Mouse (Mus musculus) macrophage (primary cell): ENCODE results near the gene Rras2. TPM values are rescaled to one million over a fixed set of nuclear protein-coding genes. Genes with fewer than 3 reads are reported as not detected.

Experiments used
- H3K27ac ChIP-seq: fragments of 350-480 bp; formaldehyde crosslinking; 2 replicates; pipeline ENCODE4 v1.9.0; 2021
- H3K36me3 ChIP-seq: fragments of 350-480 bp; formaldehyde crosslinking; 2 replicates; pipeline ENCODE4 v1.9.0; 2021; ENCODE audit errors: inconsistent target
- H3K4me3 ChIP-seq: fragments of 350-480 bp; formaldehyde crosslinking; 2 replicates; pipeline ENCODE4 v1.9.0; 2021; ENCODE audit errors: inconsistent target
- H3K79me2 ChIP-seq: fragments of 350-480 bp; formaldehyde crosslinking; 2 replicates; pipeline ENCODE4 v1.9.0; 2021; ENCODE audit errors: inconsistent target
- WGBS: methylation state at CpG from one replicate; pipeline ENCODE4 v1.1.7; 2026; ENCODE audit warnings: inconsistent platforms; ENCODE audit not compliant: missing documents; 5-methylcytosine and 5-hydroxymethylcytosine counted together
- polyA plus RNA-seq: library from polyadenylated mRNA; stranded (reverse); fragments of 250-400 nt; gene quantifications from 3 replicates; pipeline ENCODE4 v1.2.4, GENCODE M21; 2018; ENCODE audit warnings: inconsistent platforms

The Rras2 gene
- polyA plus RNA-seq, 1 experiment from 2014 or later, result 4.8 TPM

DNA sequence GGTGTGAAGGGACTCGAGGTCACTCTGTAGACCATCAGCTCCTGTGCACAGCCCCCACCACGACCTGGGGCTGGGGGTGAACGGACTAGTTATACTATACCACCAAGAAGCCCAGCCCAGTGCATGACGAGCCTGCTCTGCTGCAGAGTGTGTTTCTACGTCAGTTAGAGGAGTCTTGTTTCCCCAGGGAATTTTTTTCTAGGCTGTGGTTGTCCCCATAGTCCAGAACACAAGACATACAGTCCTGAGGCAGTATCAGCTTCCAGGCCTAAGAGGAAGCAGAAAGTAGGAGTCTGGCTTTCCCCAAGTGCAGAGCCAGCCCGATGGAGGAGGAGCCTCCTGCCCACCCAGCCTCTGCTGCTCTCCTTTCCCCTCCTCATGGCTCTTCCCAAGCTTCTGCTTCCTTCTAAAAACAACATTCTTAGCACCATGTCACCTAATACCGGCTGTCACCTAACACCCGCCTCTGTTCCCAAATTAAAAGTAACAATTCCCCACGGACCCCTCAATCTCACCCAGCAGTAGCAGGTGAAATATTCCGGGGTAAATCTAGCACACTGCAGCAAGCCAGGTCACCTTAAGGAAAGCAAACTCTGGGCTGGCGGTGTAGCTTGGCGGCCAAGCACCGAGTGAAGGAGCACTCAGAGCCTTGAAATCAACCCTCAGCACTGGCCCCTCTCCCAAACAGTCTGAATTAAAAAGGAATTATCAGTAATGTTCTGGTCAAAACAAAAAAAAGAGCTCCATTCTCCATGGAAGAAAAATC, 45.5 kb downstream of the Rras2 start:
- no peaks in the 10 kb centered on the region for H3K36me3 ChIP-seq
- no peaks in the 10 kb centered on the region for H3K79me2 ChIP-seq
- 81% methylated on average over 13 of the region's 13 CpGs for WGBS
- H3K27ac ChIP-seq, result no peak overlapping the region
- H3K4me3 ChIP-seq, result no peak overlapping the region

DNA sequence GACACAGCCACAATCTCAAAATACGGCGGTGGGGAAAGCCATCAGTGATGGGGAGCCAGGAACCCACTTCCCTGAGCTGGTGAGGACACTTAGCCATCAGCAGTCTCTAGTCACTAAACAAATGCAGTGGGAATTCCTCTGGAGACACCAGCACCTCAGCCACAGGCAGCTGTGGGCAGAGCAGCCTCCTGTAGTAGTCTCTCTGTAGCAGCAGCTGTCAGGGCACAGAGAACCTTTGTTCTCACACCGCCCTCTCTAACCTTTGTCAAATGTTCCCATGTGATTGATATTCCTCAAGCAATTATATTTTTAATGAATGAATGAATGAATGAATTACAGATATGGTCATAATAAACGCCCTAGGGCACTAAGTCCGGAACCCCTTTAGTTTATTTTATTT, 46.2 kb downstream of the Rras2 start:
- Histone ChIP-seq H3K36me3 (no peaks in the 10 kb centered on the region), H3K79me2 (no peaks in the 10 kb centered on the region), H3K4me3 (no peak overlapping the region), H3K27ac (no peak overlapping the region)
- 93% methylated on average over 5 of the region's 5 CpGs for WGBS

DNA sequence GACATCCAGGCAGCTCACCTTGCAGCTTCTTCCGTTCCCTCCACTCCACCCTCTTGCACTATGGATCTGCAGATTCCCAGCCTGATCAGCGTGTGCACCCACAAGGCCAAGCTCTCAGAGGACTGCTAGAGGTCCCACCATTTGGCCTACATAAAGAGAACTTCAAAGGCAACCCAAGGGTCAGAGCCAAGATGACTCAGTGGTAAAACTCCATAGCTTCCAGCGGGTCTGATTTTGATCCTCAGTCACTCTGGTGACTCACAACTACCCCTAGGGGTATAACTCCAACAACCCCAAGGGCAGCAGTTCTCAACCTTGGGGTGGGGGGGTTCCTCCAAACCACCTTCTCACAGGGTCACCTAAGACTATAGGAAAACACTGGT, 47.1 kb downstream of the Rras2 start:
- WGBS, result 95% methylated on average over 3 of the region's 3 CpGs
- H3K36me3 ChIP-seq, result no peaks in the 10 kb centered on the region
- H3K79me2 ChIP-seq, result no peaks in the 10 kb centered on the region
- H3K27ac ChIP-seq, result no peak overlapping the region
- H3K4me3 ChIP-seq, result no peak overlapping the region

DNA sequence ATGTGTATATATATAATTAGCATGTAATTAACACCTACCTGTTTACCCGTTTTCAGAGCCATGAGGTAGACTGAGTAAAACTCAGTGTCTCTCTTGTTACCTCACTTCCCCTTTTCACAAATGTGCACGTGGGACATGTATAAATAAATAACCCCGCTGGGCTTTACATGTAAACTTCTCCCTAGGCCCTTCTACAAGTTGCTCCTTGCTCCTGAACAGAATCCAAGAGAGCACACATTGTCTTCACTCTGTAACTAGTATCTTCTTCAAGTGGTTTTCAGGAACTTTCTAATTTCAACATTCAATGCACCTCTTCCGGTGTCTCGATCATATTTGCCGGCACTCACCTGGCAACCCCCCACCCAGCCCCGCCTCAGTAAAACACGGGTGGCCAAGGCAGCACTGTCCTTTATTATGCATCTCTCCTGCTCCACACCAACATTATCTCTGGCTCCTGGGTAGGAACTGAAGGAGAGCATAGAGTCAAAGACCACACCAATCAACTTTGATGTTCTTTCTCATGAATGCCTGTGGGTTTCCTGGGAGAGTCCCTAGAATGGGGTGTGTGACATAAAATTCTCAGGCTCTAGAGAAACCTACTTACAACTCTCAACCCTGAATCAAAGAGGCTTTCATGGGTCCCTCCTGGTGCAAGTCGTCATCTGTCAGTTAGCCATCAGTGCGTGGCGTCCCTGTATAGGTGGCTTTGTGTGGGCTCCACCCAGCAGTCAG, 47.7 kb downstream of the Rras2 start:
- WGBS, result 53% methylated on average over 11 of the region's 11 CpGs
- H3K79me2 ChIP-seq, result no peaks in the 10 kb centered on the region
- no peak overlapping the region for H3K27ac ChIP-seq
- no peaks in the 10 kb centered on the region for H3K36me3 ChIP-seq
- H3K4me3 ChIP-seq, result no peak overlapping the region

DNA sequence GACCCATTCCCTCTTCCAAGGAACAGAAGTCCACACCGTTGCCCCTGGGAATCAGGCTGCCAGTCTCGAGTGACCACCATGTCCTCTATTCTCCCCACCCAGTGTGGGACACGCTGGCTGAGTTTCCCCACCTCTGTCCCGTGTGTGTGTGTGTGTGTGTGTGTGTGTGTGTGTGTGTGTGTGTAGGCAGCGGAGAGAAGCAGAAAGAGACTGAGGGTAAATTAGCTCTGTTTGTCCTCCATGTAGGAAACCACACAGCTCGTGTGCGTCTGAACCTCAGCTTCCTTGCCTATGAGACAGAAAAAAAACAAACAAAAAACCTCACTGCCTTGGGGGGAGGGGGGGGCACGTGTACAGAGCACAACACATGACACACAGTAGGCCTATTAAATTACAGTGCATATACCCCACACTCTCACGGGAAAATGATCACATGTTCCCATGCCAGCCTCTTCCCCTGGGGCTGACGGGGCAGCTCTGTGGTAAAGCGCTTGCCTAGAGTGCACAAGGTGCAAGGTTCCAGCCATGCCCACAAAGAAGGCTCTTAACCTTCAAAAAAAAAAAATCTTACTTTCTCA, 48.5 kb downstream of the Rras2 start:
- Histone ChIP-seq H3K36me3 (no peaks in the 10 kb centered on the region), H3K4me3 (no peak overlapping the region), H3K27ac (no peak overlapping the region), H3K79me2 (no peaks in the 10 kb centered on the region)
- WGBS, result 47% methylated on average over 11 of the region's 11 CpGs

DNA sequence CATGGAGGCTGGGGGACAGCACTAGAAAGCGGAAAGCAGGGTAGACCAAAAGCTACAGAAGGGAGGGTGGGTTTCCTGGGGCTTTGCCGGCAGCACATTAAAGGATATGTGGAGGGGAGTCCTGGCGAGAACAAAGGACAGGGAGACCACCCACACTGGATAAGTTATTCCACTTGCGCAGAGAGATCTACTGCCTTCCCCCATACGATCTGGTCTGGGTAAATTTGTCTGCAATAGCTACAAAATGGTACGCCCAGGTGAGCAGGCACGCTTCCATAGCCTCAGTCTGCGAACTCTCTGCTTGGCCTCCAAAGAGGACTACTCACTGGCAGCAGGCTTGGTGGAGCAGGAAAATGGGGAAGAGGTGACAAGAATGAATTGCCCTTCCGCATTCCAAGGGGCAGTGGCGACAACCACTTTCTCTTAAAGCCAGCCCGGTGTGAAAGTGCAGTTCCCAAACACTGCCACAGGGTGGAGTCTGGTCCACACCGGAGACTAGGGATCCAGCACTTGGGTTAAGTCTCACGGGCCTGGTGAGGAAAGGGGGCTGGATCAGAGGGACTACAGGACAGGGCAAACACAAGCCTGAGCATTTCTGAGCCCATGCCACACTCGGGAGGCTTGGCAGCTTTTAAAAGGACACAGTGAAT, 50.9 kb downstream of the Rras2 start:
- no peaks in the 10 kb centered on the region for H3K36me3 ChIP-seq
- 24% methylated on average over 14 of the region's 14 CpGs for WGBS
- H3K79me2 ChIP-seq, result no peaks in the 10 kb centered on the region
- no peak overlapping the region for H3K4me3 ChIP-seq
- H3K27ac ChIP-seq, result no peak overlapping the region

DNA sequence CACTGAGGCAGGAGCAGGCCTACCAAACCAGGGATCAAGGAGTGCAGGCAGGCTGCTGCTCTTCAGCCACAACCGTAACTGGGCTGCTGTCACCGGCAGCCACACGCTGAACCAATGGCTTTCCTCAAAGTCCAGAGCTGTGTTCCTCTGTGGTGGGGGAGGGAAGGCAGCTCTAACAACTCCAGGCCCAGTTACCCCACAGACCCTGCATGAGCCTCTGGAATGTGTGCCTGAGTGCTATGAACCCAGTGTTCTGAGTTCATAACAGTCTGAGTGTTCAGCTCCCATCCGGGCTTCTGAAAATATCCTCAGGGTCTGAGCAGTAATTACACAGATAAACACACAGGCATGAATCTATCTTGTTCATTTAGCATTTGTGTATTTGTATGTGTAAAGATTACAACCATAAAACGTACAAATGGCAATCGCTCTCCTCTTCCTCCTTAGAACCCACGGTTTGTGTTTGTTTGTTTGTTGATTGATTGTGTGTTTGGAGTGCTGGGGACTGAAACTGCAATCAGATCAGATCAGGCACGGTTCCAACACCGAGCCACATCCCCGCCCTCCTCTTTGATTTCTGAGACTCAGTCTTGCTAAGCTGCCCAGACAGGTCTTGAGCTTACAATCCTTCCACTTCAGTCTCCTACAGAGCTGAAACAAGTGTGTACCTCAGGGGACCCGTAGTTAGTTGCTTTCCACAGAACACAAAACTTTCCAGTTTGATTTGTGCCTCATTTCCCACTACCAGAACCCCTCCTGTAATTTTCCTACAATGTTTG, 52.0 kb downstream of the Rras2 start:
- WGBS, result 89% methylated on average over 11 of the region's 11 CpGs
- Histone ChIP-seq H3K36me3 (no peaks in the 10 kb centered on the region), H3K27ac (no peak overlapping the region)

DNA sequence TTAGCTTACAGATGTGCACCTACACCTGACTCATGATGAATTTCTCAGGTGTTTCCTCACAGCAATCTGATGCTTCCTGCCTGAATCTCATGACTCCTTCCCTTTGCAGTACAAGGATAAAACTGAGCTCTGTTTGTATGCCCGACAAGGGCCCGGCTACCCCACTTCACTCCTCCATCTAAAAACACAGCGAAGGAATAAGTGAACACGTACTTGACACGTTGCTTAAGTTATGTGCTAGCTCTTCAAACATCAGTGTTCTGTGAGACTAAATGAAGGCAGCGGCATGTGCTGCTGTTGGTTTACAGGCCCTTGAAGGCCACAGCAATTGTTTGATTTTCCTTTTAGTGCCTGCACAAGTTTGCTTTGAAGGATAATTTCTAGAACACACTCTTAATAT, 53.6 kb downstream of the Rras2 start:
- Histone ChIP-seq H3K79me2 (no peaks in the 10 kb centered on the region), H3K36me3 (no peaks in the 10 kb centered on the region), H3K27ac (no peak overlapping the region), H3K4me3 (no peak overlapping the region)
- 80% methylated on average over 6 of the region's 6 CpGs for WGBS

More for the DNA sequence above, 52.0 kb downstream of the Rras2 start:
- no peaks in the 10 kb centered on the region for H3K79me2 ChIP-seq
- no peak overlapping the region for H3K4me3 ChIP-seq

DNA sequence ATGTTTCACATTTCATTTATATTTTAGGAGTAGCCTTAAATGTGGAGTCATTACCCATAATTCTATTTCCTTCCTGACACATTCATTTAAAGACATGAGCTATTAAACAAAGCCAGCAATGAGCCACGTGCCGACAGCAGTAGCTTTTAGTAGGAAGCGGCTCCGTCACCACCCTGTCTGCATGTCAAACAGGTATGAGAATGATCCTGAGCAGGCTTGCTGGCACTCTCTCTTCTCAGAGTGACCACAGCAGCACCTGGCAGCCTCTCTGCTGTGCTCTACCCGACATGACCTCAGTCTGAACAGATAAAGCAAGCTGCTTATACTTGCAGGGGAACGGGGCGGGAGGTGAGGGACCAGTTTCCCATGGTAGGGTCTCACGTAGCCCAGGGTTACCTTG, 54.0 kb downstream of the Rras2 start:
- Histone ChIP-seq H3K79me2 (no peaks in the 10 kb centered on the region), H3K4me3 (no peak overlapping the region), H3K27ac (no peak overlapping the region), H3K36me3 (no peaks in the 10 kb centered on the region)
- WGBS, result 64% methylated on average over 8 of the region's 8 CpGs

DNA sequence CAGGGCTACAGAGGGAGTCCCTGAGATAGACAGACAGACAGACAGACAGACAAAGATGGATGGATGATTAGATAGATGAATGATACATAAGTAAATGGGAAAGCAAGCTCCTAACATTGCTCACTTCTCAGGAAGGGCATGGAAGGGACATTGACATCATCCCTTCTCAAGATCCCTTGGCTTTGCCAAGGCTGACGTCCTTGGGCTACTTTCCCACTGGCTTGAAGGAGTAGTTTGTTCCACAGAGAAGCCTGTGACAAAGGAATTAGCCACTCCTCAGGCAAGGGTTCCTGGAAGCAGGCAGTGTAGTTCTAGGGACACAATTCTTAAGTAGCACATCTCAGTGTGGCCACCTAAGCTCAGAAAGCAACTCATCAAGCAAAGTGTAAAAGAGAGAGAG, 55.1 kb downstream of the Rras2 start:
- no peaks in the 10 kb centered on the region for H3K36me3 ChIP-seq
- H3K79me2 ChIP-seq, result no peaks in the 10 kb centered on the region
- 92% methylated on average over 1 of the region's 1 CpGs for WGBS
- no peak overlapping the region for H3K27ac ChIP-seq
- no peak overlapping the region for H3K4me3 ChIP-seq

DNA sequence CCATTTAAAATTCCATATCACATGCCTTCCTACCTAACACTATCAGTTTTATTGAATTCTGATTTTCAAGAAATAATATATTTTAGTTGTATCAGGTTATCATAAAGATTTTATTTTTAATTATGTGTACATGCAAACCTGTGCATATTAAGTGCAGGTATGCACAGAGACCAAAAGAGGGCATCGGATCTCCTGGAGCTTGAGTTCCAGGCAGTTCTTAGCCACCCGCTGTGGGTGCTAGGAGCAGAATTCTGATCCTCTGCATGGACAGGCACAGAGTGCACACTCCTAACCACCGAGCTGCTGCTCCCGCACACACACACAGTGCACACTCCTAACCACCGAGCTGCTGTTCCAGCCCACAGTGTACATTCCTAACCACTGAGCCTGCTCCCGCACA, 57.1 kb downstream of the Rras2 start:
- WGBS, result 100% methylated on average over 4 of the region's 6 CpGs
- no peak overlapping the region for H3K27ac ChIP-seq
- H3K4me3 ChIP-seq, result no peak overlapping the region
- H3K79me2 ChIP-seq, result no peaks in the 10 kb centered on the region
- H3K36me3 ChIP-seq, result no peaks in the 10 kb centered on the region

DNA sequence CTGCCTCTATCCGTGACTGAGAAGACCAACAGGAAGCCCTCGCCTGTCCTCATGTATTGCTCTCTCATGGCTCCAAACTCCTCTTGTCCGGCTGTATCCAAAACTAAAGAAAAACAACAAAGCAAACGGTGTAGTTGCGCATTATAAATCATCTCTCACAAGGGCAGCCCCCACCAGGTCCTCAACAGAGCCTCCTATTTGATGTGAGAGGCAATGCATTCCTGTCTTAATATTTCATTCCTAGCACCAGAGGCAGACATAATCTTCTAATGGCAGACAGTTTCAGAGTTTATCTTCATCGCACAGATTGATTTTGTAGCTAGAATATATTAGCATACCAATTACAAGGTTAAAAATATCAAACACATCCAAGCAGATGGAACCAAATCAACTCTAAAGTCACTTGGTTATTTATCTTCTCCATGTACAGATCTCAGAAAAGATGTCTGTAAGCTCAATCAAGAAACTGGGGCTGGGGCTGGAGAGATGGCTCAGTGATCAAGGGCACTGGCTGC, 58.6 kb downstream of the Rras2 start:
- H3K79me2 ChIP-seq, result no peaks in the 10 kb centered on the region
- no peak overlapping the region for H3K27ac ChIP-seq
- WGBS, result 95% methylated on average over 6 of the region's 6 CpGs
- no peak overlapping the region for H3K4me3 ChIP-seq
- H3K36me3 ChIP-seq, result no peaks in the 10 kb centered on the region

DNA sequence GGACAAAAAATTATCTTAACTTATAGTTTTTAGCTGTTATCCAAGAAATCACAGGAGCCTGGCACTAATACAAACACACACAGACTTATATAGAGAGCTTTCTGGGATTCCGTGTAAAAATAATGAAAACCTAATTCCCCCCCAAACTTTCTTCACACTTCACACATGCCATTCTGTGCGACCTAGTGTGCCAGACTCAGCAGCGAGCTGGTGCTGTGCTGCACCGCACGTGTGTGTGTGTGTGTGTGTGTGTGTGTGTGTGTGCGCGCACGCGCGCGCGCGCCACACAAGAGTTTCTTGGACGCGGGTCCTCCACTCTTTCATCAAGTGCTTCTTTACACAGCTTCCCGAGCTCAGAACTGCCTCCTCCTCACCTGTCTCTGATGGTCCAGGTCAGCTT, 59.4 kb downstream of the Rras2 start:
- Histone ChIP-seq H3K27ac (no peak overlapping the region), H3K79me2 (no peaks in the 10 kb centered on the region), H3K36me3 (no peaks in the 10 kb centered on the region), H3K4me3 (no peak overlapping the region)
- WGBS, result 100% methylated on average over 1 of the region's 16 CpGs

DNA sequence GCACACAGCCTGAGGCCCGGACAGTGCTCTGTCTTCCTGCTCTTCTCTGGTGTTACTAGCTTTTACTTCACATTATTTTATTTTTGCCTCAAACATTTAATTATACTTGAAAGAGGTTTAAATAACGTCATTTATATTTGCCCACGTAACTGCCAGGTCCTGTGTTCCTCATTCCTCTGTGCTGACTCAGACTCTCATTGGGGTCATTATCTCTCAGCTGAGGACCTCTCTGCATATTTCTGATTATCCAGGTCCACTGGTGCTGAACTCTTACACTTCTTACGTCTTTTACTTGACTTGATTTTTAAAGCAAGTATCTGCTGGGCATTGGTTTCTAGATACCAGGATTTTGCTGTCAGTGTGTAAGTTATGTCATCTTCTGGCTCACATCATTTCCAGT, 63.9 kb downstream of the Rras2 start:
- 74% methylated on average over 4 of the region's 4 CpGs for WGBS
- no peaks in the 10 kb centered on the region for H3K36me3 ChIP-seq
- H3K27ac ChIP-seq, result no peak overlapping the region
- no peaks in the 10 kb centered on the region for H3K79me2 ChIP-seq
- no peak overlapping the region for H3K4me3 ChIP-seq
